ENCODE assay signal across 14 mouse cellular contexts in the genomic region with DNA sequence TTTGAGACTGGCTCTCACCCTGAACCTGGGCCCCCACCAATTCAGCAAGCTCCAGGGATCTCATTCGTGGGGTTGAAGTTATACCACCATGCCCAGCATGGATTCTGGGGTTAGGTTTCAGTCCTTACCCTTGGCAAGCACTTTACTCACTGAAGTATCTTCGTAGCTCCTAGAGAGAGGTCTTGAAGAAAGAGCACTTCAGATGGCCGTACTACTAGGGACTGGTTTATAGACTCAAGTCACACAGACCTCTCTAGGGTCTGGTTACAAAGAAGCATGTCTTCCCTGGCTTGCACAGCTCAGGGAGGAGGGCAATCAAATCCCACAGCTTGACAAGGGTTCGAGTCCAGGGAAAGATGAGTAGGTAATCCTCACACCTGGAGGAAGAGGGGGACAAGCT. TPM values are rescaled to one million over a fixed set of nuclear protein-coding genes. Genes with fewer than 3 reads are reported as not detected.
DNase-seq lines count a peak whose midpoint lies in the region; ATAC-seq and TF ChIP-seq lines count a peak whose summit lies in the region.
"Had no signal": no experiment of that assay in that cellular context is flagged by ENCODE, and none has a peak within 500 bp of the region (broad histone marks: within the 10 kb centered on the region; RNA-seq: fewer than 3 reads in every experiment).

No protein-coding gene starts in this region.

- WGBS in heart, embryonic 15.5 days, result 84% methylated on average over 4 of the region's 4 CpGs
- 92% methylated on average over 4 of the region's 4 CpGs for WGBS in midbrain, embryonic 11.5 days
- 78% methylated on average over 4 of the region's 4 CpGs for WGBS in midbrain, postnatal 0 days
- 94% methylated on average over 4 of the region's 4 CpGs for WGBS in hindbrain, postnatal 0 days

- H3K36me3 ChIP-seq in heart, embryonic 15.5 days, result no peaks in the 10 kb centered on the region
- H3K36me3 ChIP-seq in midbrain, embryonic 11.5 days (ENCODE audit: control insufficient read depth, insufficient read depth, low read length), result 0 out of 2 replicates have a peak, but pooled peaks cover 2% of the 10 kb centered on the region
- no peaks in the 10 kb centered on the region for H3K36me3 ChIP-seq in midbrain, postnatal 0 days (ENCODE audit: insufficient read depth, low read length)
- no peaks in the 10 kb centered on the region for H3K36me3 ChIP-seq in hindbrain, postnatal 0 days (ENCODE audit: insufficient read depth, low read length)

- ATAC-seq in heart, embryonic 15.5 days (replicated peaks; ENCODE audit: insufficient number of reproducible peaks, insufficient read depth, low FRiP score, low read depth), result no peak
- ATAC-seq in midbrain, embryonic 11.5 days (ENCODE audit: low FRiP score), result no peak
- ATAC-seq in midbrain, postnatal 0 days (ENCODE audit: low FRiP score), result no peak
- no peak for ATAC-seq in hindbrain, postnatal 0 days
- ATAC-seq: activated CD4-positive, CD25-positive, alpha-beta regulatory T cell, adult 4 months; Patski had no signal

- H3K4me2 ChIP-seq in heart, embryonic 15.5 days, result no peak overlapping the region
- no peak overlapping the region for H3K4me2 ChIP-seq in midbrain, embryonic 11.5 days
- no peak overlapping the region for H3K4me2 ChIP-seq in midbrain, postnatal 0 days (ENCODE audit: low read depth, low read length, poor library complexity, severe bottlenecking)
- H3K4me2 ChIP-seq in hindbrain, postnatal 0 days (ENCODE audit: low read depth, low read length), result no peak overlapping the region
- H3K4me2 ChIP-seq: embryonic facial prominence, embryonic 15.5 days; kidney, embryonic 15.5 days had no signal

- peaks cover 16% of the 10 kb centered on the region for H3K4me1 ChIP-seq in heart, embryonic 15.5 days (replicated peaks)
- H3K4me1 ChIP-seq in midbrain, embryonic 11.5 days (ENCODE audit: control insufficient read depth, insufficient read depth, low read length), result peaks cover 20% of the 10 kb centered on the region
- 0 out of 2 replicates have a peak, but pooled peaks cover 3% of the 10 kb centered on the region for H3K4me1 ChIP-seq in midbrain, postnatal 0 days (ENCODE audit: insufficient read depth, low read length)
- H3K4me1 ChIP-seq in hindbrain, postnatal 0 days (ENCODE audit: insufficient read depth, low read length), result peaks cover 3% of the 10 kb centered on the region; the same call in 1 of the 2 replicates
- H3K4me1 ChIP-seq: kidney, embryonic 15.5 days had no signal

- no peak for TF ChIP-seq CTCF in midbrain, postnatal 0 days (IDR thresholded peaks at IDR 0.05)
- TF ChIP-seq CTCF in hindbrain, postnatal 0 days (IDR thresholded peaks at IDR 0.05; ENCODE audit: low read depth), result no peak

- 0 out of 2 replicates have a peak overlapping the region, but pooled peaks have one; percentile 61 for H3K27ac ChIP-seq in heart, embryonic 15.5 days
- peak overlapping the region; percentile 94 for H3K27ac ChIP-seq in midbrain, embryonic 11.5 days (ENCODE audit: low read depth, low read length)
- no peak overlapping the region for H3K27ac ChIP-seq in midbrain, postnatal 0 days (ENCODE audit: low read depth, low read length)
- H3K27ac ChIP-seq in hindbrain, postnatal 0 days, result 0 out of 2 replicates have a peak overlapping the region, but pooled peaks have one; percentile 23
- H3K27ac ChIP-seq: kidney, embryonic 15.5 days had no signal

- no peaks in the 10 kb centered on the region for H3K27me3 ChIP-seq in heart, embryonic 15.5 days
- H3K27me3 ChIP-seq in midbrain, embryonic 11.5 days (ENCODE audit: control insufficient read depth, insufficient read depth, low read length), result no peaks in the 10 kb centered on the region
- no peaks in the 10 kb centered on the region for H3K27me3 ChIP-seq in midbrain, postnatal 0 days (ENCODE audit: insufficient read depth, low read length)
- H3K27me3 ChIP-seq in hindbrain, postnatal 0 days (ENCODE audit: insufficient read depth, low read length), result no peaks in the 10 kb centered on the region
- H3K27me3 ChIP-seq: embryonic facial prominence, embryonic 15.5 days; kidney, embryonic 15.5 days; Patski had no signal

- H3K9me3 ChIP-seq in heart, embryonic 15.5 days (replicated peaks), result no peaks in the 10 kb centered on the region
- no peaks in the 10 kb centered on the region for H3K9me3 ChIP-seq in midbrain, embryonic 11.5 days (ENCODE audit: control insufficient read depth, low read length)
- no peaks in the 10 kb centered on the region for H3K9me3 ChIP-seq in midbrain, postnatal 0 days (ENCODE audit: low read length)
- H3K9me3 ChIP-seq in hindbrain, postnatal 0 days (ENCODE audit: low read length), result no peaks in the 10 kb centered on the region
- H3K9me3 ChIP-seq: embryonic facial prominence, embryonic 15.5 days; kidney, embryonic 15.5 days had no signal

- no peak for DNase-seq in heart, adult 18-20 months
- DNase-seq in midbrain, embryonic 11.5 days (ENCODE audit: low spot score, missing footprints), result no peak
- DNase-seq in midbrain, postnatal 0 days (ENCODE audit: low spot score), result no peak
- no peak for DNase-seq in hindbrain, postnatal 0 days (ENCODE audit: low spot score)
- DNase-seq in kidney, postnatal 4 days, result no peak
- no peak for DNase-seq in left cerebral cortex, adult 18-20 months (ENCODE audit: low spot score in 2 of 2)
- DNase-seq: cerebellum, adult 11-12 months; retina, postnatal 1 day; thymus, postnatal 25 days had no signal

- H3K4me3 ChIP-seq in heart, embryonic 15.5 days, result no peak overlapping the region
- no peak overlapping the region for H3K4me3 ChIP-seq in midbrain, embryonic 11.5 days (ENCODE audit: low read depth, low read length)
- H3K4me3 ChIP-seq in midbrain, postnatal 0 days (ENCODE audit: low read depth, low read length), result no peak overlapping the region
- no peak overlapping the region for H3K4me3 ChIP-seq in hindbrain, postnatal 0 days (ENCODE audit: low read length)
- H3K4me3 ChIP-seq: embryonic facial prominence, embryonic 15.5 days; kidney, embryonic 15.5 days had no signal

- H3K9ac ChIP-seq in heart, embryonic 15.5 days, result no peak overlapping the region
- H3K9ac ChIP-seq in midbrain, embryonic 11.5 days (ENCODE audit: low read length), result no peak overlapping the region
- H3K9ac ChIP-seq in midbrain, postnatal 0 days (replicated peaks; ENCODE audit: low read length, poor library complexity, severe bottlenecking), result no peak overlapping the region
- no peak overlapping the region for H3K9ac ChIP-seq in hindbrain, postnatal 0 days (replicated peaks; ENCODE audit: low read length)
- H3K9ac ChIP-seq: embryonic facial prominence, embryonic 15.5 days; kidney, embryonic 15.5 days had no signal

RNA-seq across cellular contexts. Expression of a gene that starts 43.6 kb away (rescaled TPM):
- polyA plus RNA-seq in heart, embryonic 15.5 days (2015; fragmentation: Nextera tagmentation; extraction: Ambion mirVana), result 3.9 and 6.1 TPM in 2 replicates
- 1 to 10 TPM; 9.4 TPM for total RNA-seq in heart, adult 18-20 months (2021)
- 23.9 and 24.6 TPM in 2 replicates for polyA plus RNA-seq in midbrain, embryonic 11.5 days (2014; fragmentation: Nextera tagmentation; extraction: Ambion mirVana)
- 16.5 and 19.9 TPM in 2 replicates for total RNA-seq in midbrain, postnatal 0 days (2014; rRNA removed)
- 4.9 and 5.3 TPM in 2 replicates for polyA plus RNA-seq in midbrain, postnatal 0 days (2015; fragmentation: Nextera tagmentation; extraction: Ambion mirVana)
- total RNA-seq in hindbrain, postnatal 0 days (2014; rRNA removed), result 21.9 and 26.3 TPM in 2 replicates
- polyA plus RNA-seq in hindbrain, postnatal 0 days (2015; fragmentation: Nextera tagmentation; extraction: Ambion mirVana), result 6.1 and 6.8 TPM in 2 replicates
- total RNA-seq in left cerebral cortex, adult 18-20 months (2021), result 10 to 100 TPM; 11.6 to 12.7 TPM
